Mouse (Mus musculus) left cerebral cortex, adult 11 months (tissue): ENCODE measurements around the gene Cyp24a1.
"Not testable (repeated sequence)": the region's sequence is repeated elsewhere in the genome, so short reads cannot be mapped to it uniquely, and the experiment has no call there.

ENCODE experiments used
- DNase-seq: peaks from one replicate; pipeline ENCODE4 v3.0.0; 2022; ENCODE audit warnings: low spot score

The Cyp24a1 gene

DNA sequence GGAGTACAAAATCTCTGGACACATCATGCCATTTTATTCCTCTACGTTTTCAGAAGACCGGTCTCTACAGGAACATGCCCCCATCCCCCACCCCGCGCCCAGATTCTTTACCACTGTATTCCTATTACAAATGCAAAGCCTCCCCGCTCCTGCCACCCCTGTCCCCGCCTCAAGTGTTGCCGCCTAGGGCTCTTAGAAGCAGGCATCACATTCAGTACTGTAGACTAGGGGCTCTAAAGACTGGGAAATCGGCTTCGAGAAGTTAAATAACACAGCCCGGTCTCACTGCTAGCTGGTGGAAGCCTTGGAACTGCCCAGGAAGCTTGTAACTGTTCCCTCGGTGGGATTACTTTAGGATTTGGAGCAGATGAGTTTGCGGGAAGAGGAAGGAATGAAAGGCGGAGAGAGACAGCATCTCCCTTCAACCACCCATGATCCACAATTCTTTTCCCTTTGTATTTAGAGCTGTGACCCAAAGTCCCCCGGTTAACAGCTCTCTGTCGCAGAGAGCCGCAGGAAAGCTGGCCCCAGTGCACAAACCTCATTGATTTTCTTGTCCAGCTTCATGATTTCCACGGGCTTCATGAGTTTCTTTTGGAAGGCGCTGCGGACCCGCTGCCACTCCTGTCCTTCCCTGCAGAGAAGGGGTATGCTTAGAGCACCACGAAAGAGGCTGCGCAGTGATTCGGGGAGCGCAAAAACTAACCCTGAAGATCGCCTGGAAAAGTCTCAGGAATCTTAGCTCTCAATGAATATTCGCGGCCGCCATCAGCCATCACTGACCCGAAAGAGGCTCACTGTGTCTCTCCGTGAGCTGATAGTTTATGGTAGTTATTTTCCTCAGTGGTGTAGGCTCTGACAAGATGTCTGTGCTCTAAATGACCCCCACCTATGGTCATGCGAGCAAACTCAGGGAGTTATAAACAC lies 1.9 kb downstream of the Cyp24a1 start:
- DNase-seq, result no peak

DNA sequence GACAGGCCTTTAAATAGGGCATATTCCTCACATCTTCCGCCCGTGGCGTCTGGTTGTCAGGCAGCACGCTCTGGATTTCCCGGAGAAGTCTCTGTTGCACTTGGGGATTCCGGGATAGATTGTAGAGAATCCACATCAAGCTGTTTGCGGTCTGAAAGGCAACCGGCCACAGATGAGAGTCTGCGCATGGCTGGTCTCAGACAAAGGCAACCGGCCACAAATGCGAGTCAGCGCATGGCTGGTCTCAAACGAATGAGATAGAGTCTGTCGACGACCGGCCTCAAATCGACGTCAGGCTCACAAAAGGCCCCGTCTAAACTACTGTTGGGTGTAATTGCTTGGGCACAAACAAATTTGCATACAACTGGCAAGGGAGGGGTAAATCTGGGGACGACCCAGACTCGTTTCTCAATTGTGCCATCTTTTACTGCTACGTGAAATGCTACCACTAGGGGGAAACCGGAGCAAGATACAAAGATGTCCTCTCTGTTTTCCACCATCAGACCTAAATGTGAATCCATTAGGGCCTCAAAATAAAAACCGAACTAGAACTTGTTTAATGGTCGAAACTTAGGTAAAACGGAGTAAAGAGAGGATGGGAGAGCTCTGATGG lies 8.9 kb downstream of the Cyp24a1 start:
- no peak for DNase-seq

- no peak for DNase-seq
Observed at GRCm38 (mm10) chr2:170487202-170487601, 9.7 kb downstream of the Cyp24a1 start.

- DNase-seq, result no peak
Observed at GRCm38 (mm10) chr2:170483914-170484313, 13.0 kb downstream of the Cyp24a1 start.

DNA sequence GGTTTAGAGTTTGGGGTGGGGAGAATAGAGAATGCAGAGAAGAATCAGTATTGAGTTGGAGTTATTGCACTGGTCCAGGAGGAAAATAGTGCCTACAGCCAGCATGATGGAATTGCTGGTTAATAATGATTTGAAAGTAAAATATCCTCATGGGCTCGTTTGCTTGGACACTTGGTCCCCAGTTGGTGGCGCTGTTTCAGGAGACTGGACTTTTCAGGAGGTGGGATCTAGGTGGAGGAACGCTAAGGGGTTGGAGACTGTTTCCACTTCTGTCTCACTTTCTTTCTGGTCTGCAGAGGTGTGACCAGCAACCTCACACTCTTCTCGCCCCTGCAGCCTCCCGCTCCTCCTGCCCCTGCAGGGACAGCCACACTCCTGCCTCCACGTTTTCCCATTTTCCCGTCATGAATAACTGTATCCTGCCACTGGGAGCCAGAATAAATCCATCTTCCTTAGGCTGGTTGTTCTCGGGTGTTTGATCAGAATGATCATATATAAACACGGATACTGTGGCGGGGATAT lies 14.9 kb downstream of the Cyp24a1 start:
- no peak for DNase-seq

DNA sequence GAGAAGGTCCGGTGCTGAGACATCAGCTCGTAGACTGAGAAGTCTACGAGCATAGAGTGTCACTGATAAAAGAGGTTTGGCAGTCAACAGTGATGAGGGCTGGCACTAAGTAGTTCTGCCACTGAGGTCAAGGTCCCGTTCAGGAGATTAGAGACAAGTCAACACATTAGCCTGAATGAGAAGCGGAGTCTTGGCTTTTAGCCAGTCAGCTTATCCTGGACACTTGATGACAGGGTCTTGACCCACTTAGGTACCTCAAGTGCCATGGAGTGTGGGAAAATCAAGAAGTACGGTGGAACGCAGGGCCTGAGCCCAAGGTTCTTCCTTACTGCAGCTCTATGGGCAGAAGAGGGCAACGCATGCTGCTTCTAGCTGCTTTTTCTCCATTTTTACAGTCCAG lies 20.3 kb downstream of the Cyp24a1 start:
- no peak for DNase-seq

DNA sequence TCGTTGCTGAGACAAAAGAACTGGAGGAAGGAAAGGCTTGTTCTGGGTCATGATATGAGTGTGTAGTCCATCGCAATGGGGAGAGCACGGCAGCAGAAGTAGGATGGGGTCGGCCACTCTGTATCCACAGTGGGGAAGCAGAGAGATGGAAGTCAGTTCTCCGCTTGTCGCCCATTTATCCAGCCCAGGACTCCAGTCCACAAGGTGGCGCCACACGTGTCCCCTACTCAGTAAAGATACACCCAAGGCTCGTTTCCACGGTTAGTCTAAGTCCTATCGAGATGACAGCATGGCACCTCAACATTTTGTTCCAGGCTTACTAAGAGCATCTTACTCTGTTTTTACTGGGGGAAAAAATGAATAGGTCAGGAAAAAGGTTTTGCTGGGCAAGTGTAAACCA lies 20.7 kb downstream of the Cyp24a1 start:
- DNase-seq, result no peak

GRCm38 (mm10) chr2:170475164-170475563 lies 21.8 kb downstream of the Cyp24a1 start:
- DNase-seq, result no peak

DNA sequence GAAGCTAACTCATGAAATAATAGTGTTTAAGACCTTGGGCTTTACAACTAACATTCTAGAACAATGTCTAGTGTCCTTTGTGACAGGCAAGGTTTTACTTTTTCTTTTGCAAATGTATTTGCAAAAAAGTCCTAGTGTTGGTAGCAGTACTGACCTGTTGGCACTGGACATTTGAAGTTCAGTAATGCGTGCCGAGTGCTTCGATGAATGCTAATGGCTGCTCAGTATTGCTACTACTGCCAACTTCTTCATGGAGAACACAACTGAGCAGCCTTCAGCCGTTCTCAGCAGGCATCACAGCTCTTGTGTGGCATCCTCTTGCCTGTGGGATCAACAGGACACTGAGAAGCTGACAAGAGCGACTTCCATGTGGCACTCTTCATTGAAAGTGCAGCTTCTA lies 22.8 kb downstream of the Cyp24a1 start:
- DNase-seq, result no peak

DNA sequence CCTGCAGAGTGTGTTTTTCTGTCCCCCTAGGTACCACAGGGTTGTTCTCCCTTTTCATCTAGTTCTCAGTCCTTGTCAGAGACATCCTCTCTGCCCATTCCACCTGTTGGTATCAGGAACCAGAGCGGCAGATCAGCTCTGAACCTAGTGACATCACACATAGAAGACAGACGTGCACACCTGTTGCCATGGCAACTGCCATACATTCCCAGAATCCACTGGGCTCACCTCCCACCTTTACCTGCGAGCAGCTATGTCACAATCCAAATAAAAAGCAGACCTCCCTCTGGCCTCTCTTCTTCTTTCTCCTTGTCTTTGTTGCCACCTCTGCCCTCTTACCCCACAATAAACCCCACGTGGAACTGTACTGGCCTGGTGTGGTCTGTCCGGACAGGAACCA lies 26.4 kb downstream of the Cyp24a1 start:
- no peak for DNase-seq

- DNase-seq, result peak; percentile 26
Observed at GRCm38 (mm10) chr2:170469616-170470308, 27.2 kb downstream of the Cyp24a1 start.

- DNase-seq, result no peak
Observed at GRCm38 (mm10) chr2:170468009-170468408, 28.9 kb downstream of the Cyp24a1 start.

GRCm38 (mm10) chr2:170464817-170465216 lies 32.1 kb downstream of the Cyp24a1 start:
- DNase-seq, result no peak

DNA sequence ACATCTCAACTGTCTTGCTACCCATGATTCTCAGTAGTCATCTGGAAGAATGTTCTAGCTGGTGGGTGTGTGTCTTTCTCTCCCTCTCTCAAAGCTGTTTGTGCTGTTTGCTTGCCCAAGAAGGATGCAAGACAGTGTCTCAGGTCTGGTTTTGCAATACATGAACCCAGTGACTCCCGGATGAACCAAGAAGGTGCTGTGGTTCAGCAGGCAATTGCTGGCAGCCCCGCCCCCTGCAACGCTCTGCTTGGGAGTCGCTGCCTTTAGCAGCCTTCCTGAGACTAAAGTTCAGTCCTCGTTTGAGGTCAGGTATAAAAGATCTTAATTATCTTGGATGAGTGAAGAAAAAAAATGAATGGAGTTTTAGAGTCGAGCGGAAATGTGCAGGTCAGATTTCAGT lies 35.3 kb downstream of the Cyp24a1 start:
- no peak for DNase-seq

- DNase-seq, result no peak
Observed at GRCm38 (mm10) chr2:170459805-170460204, 37.1 kb downstream of the Cyp24a1 start.

GRCm38 (mm10) chr2:170459183-170459582 lies 37.8 kb downstream of the Cyp24a1 start:
- no peak for DNase-seq

DNA sequence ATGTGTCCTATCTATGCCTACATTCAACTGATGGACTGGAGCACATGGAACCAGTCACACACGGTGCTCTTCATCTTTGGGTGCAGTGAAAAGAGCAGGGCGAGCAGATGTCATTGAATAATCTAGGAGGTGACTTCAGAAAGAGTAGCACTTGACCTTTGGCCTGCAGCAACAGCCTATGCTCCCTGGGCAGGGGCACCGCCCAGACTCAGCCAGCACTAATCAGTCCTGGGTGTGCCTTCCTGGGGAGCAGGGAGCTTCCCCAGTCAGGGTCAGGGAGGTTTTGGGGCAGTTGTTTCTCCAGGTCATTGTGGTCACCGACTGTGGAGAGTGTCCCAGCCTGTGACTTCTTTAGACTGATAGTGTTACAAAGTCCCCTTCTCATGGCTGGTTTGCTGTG lies 43.1 kb downstream of the Cyp24a1 start:
- not testable (repeated sequence) for DNase-seq

DNA sequence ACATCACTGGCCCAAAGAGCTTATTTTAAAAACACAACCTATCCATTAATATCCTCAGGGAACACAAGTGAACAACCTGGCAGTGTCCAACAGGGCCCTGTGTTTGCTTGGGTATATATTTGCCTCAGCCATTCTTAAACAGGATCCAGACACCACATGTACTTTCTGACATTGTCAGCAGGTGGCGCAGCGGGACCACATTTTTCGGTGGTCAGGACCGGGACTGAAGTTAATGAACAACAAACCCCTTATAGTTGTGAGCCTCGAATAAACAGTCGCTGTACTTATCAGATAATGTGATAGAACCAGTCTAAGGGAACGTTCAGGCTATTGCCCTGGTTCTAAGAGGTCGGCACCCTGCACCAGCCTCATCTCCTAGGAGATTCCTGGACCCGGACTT lies 46.0 kb downstream of the Cyp24a1 start:
- DNase-seq, result peak; percentile 52

GRCm38 (mm10) chr2:170447651-170448050 lies 49.3 kb downstream of the Cyp24a1 start:
- DNase-seq, result no peak

DNA sequence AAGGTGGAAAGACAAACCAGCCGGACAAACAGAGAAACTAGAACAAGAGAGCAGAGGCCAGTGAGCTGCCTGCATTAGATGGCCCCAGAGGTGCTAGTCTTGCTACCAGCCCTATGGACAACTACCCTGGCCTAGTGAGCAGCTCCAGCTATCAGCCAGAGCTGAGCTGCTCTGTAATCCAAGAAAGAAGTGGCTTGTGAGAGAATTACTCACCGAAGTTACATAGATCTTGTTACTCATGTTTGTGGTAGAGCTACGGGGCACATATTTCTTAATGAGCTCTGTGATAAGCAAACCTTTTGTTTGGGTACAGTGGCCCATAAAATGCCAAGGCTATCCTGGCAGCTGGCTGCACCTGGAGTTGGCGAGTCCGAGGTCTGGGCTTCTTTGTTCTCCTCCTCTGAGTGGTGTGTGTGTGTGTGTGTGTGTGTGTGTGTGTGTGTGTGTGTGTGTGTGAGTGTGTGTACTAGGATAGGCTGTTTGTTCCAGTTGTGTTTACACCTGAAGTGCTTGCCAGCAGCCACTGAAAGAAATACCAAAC lies 50.0 kb downstream of the Cyp24a1 start:
- no peak for DNase-seq

DNA sequence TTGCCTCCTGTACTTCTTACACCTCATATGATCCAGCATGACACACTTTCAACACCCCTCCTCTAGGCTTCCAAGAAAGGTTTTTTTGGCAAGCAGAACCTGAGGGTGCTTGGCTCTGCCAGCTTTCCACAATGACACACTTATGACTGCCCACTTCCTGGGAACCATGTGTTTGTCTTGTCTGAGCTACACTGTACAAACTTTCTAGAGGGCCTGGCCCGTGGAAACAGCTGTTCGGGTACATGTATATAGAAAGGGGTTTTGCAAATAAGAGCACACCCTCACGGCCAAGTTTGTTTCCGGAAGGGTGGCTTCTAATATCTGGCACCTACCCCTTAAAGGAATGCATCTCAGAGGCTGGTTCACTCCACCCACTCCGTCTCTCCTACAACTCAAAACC lies 51.1 kb downstream of the Cyp24a1 start:
- no peak for DNase-seq

GRCm38 (mm10) chr2:170442535-170442934 lies 54.4 kb downstream of the Cyp24a1 start:
- no peak for DNase-seq
